Mouse (Mus musculus): ENCODE data around the gene Ccnt1. TPM values are rescaled to one million over a fixed set of nuclear protein-coding genes. Genes with fewer than 3 reads are reported as not detected.

Ccnt1 gene
- polyA plus RNA-seq, 1 experiment from 2014 or later, result 30.2 TPM

DNA sequence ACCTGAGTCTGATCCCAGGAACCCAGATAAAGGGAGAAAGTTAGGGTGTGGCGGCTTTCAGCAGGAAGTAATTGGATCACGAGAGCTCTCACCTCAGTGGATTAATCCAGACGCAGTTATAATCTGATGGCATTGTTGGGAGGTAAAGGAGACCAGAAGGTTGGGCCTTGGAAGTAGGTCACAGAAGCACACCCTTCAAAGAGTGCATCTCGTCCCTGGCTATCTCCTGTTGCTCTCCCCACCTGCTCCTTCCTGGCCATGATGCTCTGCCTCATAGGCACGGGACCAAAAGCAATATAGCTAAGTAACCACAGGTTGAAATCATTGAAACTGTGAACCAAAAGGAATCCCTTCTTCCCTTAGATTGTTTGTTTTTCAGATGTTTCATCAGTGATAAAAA lies 13.5 kb downstream of the Ccnt1 start:
- ATAC-seq (no peak), DNase-seq (ENCODE audit: low read depth, low spot score) (no peak)
- ChIA-PET POLR2A (no interaction called here), CTCF (no interaction called here)
- in situ Hi-C loops (cut with MboI; ENCODE audit: low pct_unique_long_range_greater_than_20kb), result no loop called here
- no peaks in the 10 kb centered on the region for H3K27me3 ChIP-seq
- TF ChIP-seq CTCF (IDR thresholded peaks at IDR 0.05), result no peak

DNA sequence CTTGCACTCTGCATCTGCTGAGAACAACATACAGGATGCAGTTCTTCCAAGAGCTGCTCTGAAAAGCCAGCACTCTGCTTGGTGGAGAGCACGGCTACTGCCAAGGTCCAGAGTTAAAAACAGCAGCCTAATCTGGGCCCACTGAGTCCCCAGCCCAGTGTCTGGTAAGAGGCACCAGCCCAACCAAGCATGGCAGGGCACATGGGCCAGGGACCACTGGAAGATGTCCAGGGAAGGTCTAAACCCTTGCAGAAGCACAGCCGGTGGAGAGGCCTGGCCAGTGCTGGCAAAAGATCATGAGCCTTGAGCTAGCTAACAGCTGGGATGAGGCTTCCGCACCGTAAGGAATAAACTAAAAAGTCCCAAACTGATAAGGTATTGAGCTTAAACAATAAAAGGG lies 14.8 kb downstream of the Ccnt1 start:
- no peaks in the 10 kb centered on the region for H3K27me3 ChIP-seq
- POLR2A ChIA-PET, result interaction anchor here (1.0 kb wide), 1 partner anchor 9 kb away, joined by 3 read pairs; no protein-coding TSS in a partner anchor
- TF ChIP-seq CTCF (IDR thresholded peaks at IDR 0.05), result no peak
- in situ Hi-C loops (cut with MboI; ENCODE audit: low pct_unique_long_range_greater_than_20kb), result no loop called here
- DNase-seq (ENCODE audit: low read depth, low spot score), result no peak
- ATAC-seq, result no peak
- CTCF ChIA-PET, result interaction anchor here (1.4 kb wide), 1 partner anchor 30 kb away, joined by 3 read pairs; no protein-coding TSS in a partner anchor

GRCm38 (mm10) chr15:98552758-98553157 lies 18.0 kb downstream of the Ccnt1 start:
- no peaks in the 10 kb centered on the region for H3K27me3 ChIP-seq
- no peak for DNase-seq (ENCODE audit: low read depth, low spot score)
- ChIA-PET POLR2A (no interaction called here), CTCF (no interaction called here)
- no peak for TF ChIP-seq CTCF (IDR thresholded peaks at IDR 0.05)
- no peak for ATAC-seq
- in situ Hi-C loops (cut with MboI; ENCODE audit: low pct_unique_long_range_greater_than_20kb), result no loop called here

DNA sequence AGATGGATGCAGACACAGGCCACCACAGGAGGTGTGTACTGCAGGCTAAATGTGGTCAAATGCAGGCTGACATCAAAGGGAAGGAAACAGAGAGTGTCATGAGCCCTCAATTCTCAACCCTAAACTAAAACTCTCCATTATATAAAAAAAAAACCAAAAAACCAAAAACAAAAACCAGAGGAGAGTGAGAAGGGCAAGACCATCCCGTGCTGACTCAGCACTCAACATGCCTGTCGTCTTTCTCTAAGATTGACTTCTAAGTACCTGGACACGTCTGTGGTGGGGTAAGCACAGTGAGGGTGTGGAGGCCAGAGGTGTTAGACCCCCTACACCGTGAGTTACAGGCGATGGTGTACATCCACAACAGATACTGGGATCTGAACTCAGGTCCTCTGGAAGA lies 23.9 kb downstream of the Ccnt1 start:
- DNase-seq (ENCODE audit: low read depth, low spot score), result no peak
- no peak for ATAC-seq
- in situ Hi-C loops (cut with MboI; ENCODE audit: low pct_unique_long_range_greater_than_20kb), result no loop called here
- no peaks in the 10 kb centered on the region for H3K27me3 ChIP-seq
- TF ChIP-seq CTCF (IDR thresholded peaks at IDR 0.05), result no peak
- CTCF ChIA-PET, result no interaction called here
- POLR2A ChIA-PET, result no interaction called here

DNA sequence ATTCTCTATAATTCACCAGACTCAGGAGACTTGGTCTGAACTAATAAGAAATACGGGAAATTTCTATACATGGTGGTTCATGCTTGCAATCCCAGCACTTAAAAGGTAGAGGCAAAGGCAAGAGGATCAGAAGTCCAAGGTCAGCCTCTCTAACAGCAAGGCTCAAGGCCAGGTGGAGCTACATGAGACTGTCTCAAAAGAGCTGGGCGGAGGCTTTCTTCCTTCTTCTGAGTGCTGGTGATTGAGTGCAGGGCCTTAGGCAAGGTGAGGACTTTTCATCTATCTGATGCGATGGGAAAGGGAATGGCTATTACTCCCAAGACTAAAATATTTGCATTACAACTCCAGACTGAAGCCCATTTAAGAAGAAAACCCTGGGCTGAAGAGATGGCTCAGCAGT lies 25.6 kb downstream of the Ccnt1 start:
- in situ Hi-C loops (cut with MboI; ENCODE audit: low pct_unique_long_range_greater_than_20kb), result no loop called here
- ChIA-PET CTCF (interaction anchor here (1.0 kb wide), 1 partner anchor 20 kb away, joined by 3 read pairs; no protein-coding TSS in a partner anchor), POLR2A (no interaction called here)
- ATAC-seq (no peak), DNase-seq (ENCODE audit: low read depth, low spot score) (no peak)
- TF ChIP-seq CTCF (IDR thresholded peaks at IDR 0.05), result no peak
- no peaks in the 10 kb centered on the region for H3K27me3 ChIP-seq

- H3K27me3 ChIP-seq, result no peaks in the 10 kb centered on the region
- in situ Hi-C loops (cut with MboI; ENCODE audit: low pct_unique_long_range_greater_than_20kb), result no loop called here
- ChIA-PET CTCF (no interaction called here), POLR2A (no interaction called here)
- no peak for TF ChIP-seq CTCF (IDR thresholded peaks at IDR 0.05)
- DNase-seq (ENCODE audit: low read depth, low spot score) (no peak), ATAC-seq (no peak)
Observed at GRCm38 (mm10) chr15:98543341-98543740, 27.4 kb downstream of the Ccnt1 start.

DNA sequence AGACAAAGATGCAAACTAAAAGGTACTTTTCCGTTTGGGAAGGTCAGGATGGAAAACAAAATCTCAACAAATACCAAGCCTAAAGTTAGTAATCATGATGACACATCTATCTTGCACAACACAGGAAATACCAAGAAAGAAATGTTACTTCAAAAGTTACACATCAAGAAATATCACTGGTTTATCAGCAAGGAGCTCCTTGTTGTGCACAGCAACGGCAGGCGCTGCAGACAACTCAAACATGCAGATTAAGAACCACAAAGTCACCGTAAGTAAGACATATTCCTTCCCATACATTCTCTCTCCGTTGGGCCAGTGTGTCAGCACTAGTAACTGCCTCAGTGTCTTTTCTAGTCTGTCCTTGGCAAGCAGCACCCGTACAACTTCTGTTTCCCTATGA lies 29.7 kb downstream of the Ccnt1 start:
- peak; percentile 51 for ATAC-seq
- H3K27me3 ChIP-seq, result no peaks in the 10 kb centered on the region
- ChIA-PET CTCF (interaction anchor here (0.8 kb wide), 1 partner anchor 24 kb away, joined by 3 read pairs; no protein-coding TSS in a partner anchor), POLR2A (interaction anchor here (0.7 to 0.9 kb wide), 2 partner anchors 10 to 23 kb away, joined by 3 read pairs; no protein-coding TSS in a partner anchor)
- DNase-seq (ENCODE audit: low read depth, low spot score), result no peak
- in situ Hi-C loops (cut with MboI; ENCODE audit: low pct_unique_long_range_greater_than_20kb), result no loop called here
- TF ChIP-seq CTCF (IDR thresholded peaks at IDR 0.05), result no peak

- DNase-seq (ENCODE audit: low read depth, low spot score) (no peak), ATAC-seq (no peak)
- H3K27me3 ChIP-seq, result no peaks in the 10 kb centered on the region
- TF ChIP-seq CTCF (IDR thresholded peaks at IDR 0.05), result no peak
- ChIA-PET CTCF (interaction anchor here (1.8 kb wide), 1 partner anchor 21 kb away, joined by 5 read pairs; no protein-coding TSS in a partner anchor), POLR2A (no interaction called here)
- in situ Hi-C loops (cut with MboI; ENCODE audit: low pct_unique_long_range_greater_than_20kb), result no loop called here
Observed at GRCm38 (mm10) chr15:98537923-98538322, 32.8 kb downstream of the Ccnt1 start.

- DNase-seq (ENCODE audit: low read depth, low spot score), result no peak
- TF ChIP-seq CTCF (IDR thresholded peaks at IDR 0.05), result no peak
- in situ Hi-C loops (cut with MboI; ENCODE audit: low pct_unique_long_range_greater_than_20kb), result no loop called here
- ATAC-seq, result no peak
- CTCF ChIA-PET, result interaction anchor here (1.2 to 1.8 kb wide), 2 partner anchors 9 to 20 kb away, joined by 3 to 5 read pairs; no protein-coding TSS in a partner anchor
- POLR2A ChIA-PET, result interaction anchor here (0.9 kb wide), 1 partner anchor 69 kb away, joined by 3 read pairs; no protein-coding TSS in a partner anchor
- no peaks in the 10 kb centered on the region for H3K27me3 ChIP-seq
Observed at GRCm38 (mm10) chr15:98536828-98537510, 33.8 kb downstream of the Ccnt1 start.

DNA sequence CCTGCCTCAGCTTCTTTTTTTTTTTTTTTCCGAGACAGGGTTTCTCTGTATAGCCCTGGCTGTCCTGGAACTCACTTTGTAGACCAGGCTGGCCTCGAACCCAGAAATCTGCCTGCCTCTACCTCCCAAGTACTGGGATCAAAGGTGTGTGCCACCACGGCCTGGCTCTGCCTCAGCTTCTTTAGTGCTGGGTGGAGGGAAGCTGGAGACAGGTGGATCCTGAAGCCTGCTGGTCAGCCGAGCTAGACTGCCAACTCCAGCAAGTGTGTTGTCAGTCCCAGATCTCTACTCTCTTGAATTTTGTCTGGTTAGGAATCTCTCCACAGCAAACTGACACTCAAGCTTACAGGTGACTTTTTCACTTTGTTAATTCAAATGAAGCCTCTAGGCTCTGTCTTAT lies 34.8 kb downstream of the Ccnt1 start:
- H3K27me3 ChIP-seq, result no peaks in the 10 kb centered on the region
- no peak for DNase-seq (ENCODE audit: low read depth, low spot score)
- TF ChIP-seq CTCF (IDR thresholded peaks at IDR 0.05), result no peak
- CTCF ChIA-PET, result interaction anchor here (1.2 kb wide), 1 partner anchor 8 kb away, joined by 3 read pairs; no protein-coding TSS in a partner anchor
- in situ Hi-C loops (cut with MboI; ENCODE audit: low pct_unique_long_range_greater_than_20kb), result no loop called here
- ATAC-seq, result no peak
- POLR2A ChIA-PET, result no interaction called here

DNA sequence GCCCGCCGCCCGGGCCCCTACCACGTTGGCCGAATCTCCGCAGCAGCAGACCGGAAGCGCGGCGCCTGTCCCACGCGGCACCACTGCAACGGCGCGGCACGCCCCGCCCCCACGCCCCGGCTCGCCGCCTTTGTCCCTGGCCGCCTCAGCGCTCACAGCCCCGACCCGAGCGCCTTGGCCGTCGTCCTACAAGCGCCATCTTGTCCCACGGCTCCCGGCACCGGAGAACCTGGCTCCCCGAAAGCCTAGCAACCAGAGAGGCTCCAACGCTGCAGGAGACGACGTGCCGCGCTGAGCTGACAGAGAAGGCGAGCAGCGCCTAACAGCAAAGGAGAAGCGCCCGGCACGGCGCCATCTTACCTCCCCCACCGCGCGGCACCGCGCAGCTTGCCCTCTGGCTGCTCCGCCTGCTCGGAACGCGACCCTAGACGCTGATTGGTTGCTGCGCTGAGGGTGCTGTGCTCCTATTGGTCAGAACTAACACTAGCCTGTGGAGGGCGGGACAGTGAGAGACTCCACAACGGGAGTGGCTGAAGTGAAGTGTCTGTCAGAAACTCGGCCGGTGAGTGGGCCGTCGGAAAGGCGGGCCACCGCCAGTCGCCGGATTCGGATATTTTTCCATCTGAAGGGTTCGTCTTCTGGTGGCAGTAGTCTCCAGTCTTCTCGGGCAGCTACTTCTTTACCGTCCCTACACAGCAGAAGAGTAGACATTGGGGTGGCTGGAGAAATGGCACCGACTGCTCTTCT lies 36.7 kb downstream of the Ccnt1 start, which contains the start of gene Kansl2:
Gene Kansl2 (minus strand): TSS at position 384 of the 747 bp plus-strand sequence.
- in situ Hi-C loops (cut with MboI; ENCODE audit: low pct_unique_long_range_greater_than_20kb), result no loop called here
- no peak for TF ChIP-seq CTCF (IDR thresholded peaks at IDR 0.05)
- ChIA-PET POLR2A (no interaction called here), CTCF (no interaction called here)
- peak; percentile 99 for ATAC-seq
- peak; percentile 94 for DNase-seq (ENCODE audit: low read depth, low spot score)
- H3K27me3 ChIP-seq, result no peaks in the 10 kb centered on the region
